Mouse (Mus musculus) layer of hippocampus, adult 9-11 months (tissue): Measurements from ENCODE around the gene Cacna1d.

Experiments used
- DNase-seq: peaks from one replicate; pipeline ENCODE4 v3.0.0; 2022

The Cacna1d gene

GRCm38 (mm10) chr14:30491342-30491741 is at the start of gene Cacna1d:
Gene Cacna1d (minus strand): TSS chr14:30491455.
- no peak for DNase-seq

DNA sequence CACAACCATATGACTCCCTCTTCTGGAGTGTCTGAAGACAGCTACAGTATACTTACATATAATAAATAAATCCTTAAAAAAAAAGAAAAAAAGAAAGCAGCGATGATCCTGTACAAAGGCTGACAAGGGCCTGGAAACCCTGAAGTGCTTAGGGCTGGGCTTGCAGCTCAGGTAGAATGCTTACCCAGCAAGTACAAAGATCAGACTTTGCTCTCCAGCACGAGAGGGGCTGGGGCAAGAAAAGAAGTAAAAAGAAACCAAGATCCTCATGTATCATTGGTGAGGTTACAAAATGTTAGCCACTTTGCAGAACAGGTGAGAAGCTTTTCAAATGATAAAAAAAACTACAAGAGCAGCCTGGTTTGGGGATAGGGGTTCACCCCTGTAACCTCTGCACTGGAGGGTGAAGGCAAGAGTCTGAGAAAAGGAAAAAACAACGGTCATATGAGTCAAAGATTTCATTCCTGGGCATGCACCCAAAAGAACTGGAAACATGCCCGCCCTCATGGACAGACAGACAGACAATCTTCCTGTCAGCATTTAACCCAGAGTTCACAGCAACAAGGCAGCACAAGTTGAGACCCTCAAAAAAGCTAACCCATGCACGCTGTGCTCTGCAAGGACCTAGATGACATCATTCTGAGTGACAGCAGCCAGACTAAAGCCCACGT is 42.7 kb upstream of the Cacna1d start:
- DNase-seq, result no peak

GRCm38 (mm10) chr14:30531896-30532295 is 40.6 kb upstream of the Cacna1d start:
- no peak for DNase-seq

DNA sequence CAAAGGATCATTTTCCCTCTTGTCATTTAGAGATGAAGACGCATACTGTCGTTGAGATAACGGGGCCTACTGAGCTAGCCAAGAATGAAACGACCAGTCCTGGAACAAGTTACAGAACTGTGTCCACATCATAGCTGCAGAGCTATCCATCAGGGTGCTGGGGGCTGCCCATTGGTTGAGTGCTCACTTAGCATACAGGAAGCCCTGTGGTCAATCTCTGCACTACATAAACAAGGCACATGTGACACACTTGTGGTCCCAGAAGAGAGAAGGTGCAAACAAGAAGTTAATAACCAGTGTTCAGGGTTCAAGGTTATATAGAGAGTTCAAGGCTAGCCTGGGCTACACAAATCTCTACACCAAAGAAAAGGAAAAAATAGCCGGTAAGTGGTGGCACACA is 40.2 kb upstream of the Cacna1d start:
- no peak for DNase-seq

DNA sequence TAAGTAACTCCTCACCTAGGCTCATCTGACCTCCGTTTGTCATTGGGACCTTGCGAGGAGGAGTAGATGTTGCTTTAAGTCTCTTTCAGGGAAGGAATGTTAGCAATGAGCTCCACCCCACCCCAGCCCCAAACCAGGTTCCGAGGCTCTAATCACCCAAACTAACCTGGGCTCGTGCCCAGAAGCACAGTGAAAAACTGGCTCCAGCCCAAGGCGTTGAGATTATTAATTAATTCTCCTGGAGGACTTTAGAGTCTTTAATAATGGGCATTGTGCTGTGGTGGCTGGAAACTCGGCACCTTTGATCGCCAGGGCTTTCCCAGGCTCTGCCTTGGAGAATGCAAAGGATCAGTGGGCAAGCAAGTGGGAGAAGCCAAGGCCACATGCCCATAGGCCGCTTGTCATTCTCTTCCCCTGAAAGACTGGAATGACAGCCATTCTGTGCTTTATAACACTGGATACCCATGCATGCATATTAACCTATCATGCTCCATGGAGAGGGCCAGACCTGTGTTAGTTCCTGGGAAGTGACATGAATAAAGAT is 39.5 kb upstream of the Cacna1d start:
- no peak for DNase-seq

- no peak for DNase-seq
These were observed 38.2 kb upstream of the Cacna1d start for GRCm38 (mm10) chr14:30529454-30529853.

- DNase-seq, result no peak
These were observed 37.7 kb upstream of the Cacna1d start for GRCm38 (mm10) chr14:30528961-30529360.

DNA sequence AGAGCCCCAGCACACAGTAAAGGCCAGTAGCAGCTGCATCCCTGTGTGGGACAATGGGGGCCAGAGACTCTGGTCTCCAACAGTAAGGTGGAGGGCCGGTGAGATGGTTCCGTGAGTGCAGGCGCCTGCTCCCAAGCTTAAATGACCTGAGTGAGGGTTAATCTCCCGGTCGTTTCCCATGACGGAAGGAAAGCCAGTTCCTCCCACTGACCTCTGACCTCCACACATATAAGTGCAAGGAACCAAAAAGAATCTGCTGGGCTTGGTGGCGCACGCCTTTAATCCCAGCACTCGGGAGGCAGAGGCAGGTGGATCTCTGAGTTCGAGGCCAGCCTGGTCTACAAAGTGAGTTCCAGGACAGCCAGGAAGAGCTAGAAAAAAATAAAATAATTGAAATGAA is 37.1 kb upstream of the Cacna1d start:
- DNase-seq, result no peak

DNA sequence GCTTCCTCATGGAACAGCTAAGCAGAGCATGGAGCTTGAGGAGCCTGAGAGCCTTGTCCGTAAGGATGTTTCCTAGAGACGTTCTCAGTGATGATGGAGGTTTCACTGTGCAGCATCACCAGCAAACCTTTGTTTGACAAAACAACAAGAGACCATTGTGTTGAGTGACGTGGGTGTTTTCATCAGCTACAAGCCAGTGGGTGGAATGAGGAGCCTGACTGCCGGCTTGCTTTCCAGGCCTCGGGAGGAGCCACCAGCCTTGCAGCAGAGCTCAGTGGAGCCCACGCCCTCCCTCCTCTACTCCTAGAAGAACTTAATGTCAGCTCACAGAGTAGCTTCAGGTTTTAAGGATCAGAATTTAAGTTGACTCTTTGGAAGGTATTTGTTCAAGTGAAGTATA is 32.1 kb upstream of the Cacna1d start:
- peak; percentile 74 for DNase-seq

DNA sequence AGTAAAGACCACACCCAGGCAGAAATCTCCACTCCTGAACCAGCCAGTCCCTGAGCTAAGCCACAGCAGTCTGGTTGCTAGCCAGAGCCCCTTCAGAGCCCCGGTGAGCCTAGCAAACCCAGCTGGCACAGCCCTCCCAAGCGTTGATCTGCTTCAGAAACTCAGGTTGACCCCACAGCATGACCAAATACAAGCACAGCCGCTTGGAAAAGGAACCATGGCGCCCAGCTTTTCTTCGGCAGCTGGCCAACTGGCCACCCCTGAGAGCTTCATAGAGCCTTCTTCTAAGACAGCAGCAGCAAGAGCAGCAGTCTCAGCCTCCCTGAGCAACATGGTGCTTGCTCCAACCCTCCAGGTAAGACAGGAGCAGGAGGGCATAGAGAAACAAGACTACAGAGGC is 28.1 kb upstream of the Cacna1d start:
- no peak for DNase-seq

GRCm38 (mm10) chr14:30515931-30516723 is 24.9 kb upstream of the Cacna1d start:
- peak; percentile 38 for DNase-seq

- DNase-seq, result no peak
These were observed 21.6 kb upstream of the Cacna1d start for GRCm38 (mm10) chr14:30512896-30513295.

GRCm38 (mm10) chr14:30510214-30510763 is 19.0 kb upstream of the Cacna1d start:
- DNase-seq, result no peak

DNA sequence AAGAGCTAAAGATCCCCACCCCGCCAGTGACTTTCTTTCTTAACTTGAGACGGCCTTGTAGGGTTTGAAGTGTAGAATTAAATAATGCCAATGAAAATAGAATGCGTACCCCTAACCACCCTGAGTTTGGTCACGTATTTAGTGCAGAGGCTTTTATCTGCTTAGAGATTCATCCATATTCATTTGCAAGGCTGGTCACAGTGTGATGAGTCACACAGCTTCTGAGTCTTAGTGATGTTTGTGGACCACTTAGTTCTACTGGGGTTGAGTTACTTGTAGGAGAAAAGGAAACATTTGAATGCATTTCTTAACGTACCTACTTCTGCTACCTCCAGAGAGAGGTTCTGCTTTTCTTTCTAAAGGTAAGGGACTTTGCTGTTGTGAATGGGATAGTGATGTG is 13.7 kb upstream of the Cacna1d start:
- DNase-seq, result no peak

GRCm38 (mm10) chr14:30498202-30498601 is 6.9 kb upstream of the Cacna1d start:
- no peak for DNase-seq

DNA sequence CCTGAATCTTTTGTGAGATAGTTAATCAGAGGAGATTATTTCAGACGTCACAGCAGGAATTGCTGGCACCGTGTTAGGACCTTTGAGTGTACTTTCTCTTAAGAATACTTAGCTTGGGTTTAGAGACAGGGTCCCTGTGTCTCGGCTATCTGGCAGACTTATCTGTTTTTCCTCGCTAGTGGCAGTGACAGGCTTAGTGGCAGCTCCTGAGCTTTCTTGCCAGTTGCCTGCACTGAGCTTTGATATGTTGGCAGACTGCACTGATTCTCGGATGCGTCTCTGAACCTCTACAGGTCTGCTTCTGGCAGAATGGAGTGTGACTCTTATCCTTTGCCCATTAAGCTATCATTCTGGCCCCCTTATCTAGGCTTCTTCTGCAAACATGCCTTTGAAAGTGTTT is 3.7 kb upstream of the Cacna1d start:
- no peak for DNase-seq

DNA sequence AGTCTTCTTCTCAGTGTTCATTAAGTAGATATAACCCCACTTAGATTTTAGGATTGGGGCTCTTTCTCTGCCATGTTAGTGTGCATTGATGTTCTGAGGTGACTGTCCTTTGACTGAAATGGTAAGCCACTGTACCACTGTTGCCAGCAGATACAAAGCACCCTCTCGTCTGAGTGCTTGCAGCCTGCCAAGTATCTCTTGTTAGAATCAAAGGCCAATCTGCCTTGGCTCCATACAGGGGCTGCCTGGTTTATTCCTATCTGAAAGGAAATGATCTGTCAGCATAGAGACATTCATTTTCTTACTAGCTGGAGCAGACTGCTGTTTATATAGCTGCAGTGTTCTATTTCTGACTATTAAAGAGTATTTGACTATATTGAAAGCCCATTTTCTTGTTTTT is 2.0 kb upstream of the Cacna1d start:
- no peak for DNase-seq

DNA sequence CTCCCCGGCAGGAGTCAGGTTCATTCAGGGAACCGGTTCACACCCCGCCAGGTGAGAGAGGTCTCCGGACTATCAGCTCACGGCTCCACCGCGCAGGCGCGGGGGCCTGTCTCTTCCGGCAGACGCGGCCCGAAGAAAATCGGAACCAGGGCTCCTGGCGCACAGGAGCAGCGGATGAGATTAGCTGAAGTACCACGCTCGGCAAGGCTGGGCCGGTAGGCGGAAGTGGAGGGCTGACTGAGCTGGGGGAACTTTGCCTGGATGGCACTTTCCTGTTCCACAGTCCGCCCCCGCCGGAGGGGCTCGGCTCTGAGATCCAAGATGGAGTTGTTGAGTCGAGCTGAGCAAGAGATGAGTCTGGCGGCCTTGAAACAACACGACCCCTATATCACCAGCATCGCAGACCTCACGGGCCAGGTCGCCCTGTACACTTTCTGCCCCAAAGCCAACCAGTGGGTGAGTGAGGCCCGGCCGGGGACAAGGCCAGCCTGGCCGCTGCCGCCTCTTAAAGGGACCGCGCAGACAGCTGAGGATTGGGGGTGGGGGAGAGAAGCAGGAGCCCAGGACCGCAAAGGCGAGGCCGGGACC is 11.8 kb downstream of the Cacna1d start, which contains the start of gene Dcp1a:
Gene Dcp1a, plus strand, starts transcription at position 175 of the 588 bp plus-strand sequence.
- DNase-seq, result peak; percentile 96

DNA sequence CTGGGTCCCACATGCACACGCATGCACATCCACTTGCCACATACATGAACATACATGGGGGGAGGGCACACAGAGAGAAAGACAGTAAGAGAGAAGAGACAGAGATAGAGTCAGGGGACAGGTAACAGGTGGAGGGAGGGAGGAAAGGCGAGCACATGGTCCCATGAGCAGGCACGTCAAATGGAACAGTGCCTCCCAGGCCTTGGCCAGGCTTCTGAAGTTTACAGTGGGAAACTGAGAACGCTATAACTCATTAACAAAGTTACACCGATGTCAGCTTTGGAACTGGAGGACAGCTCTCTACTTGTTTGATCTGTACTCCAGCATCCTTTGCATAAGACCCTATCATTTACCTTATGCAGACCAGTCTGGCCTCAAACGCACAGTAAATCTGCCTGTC is 16.8 kb downstream of the Cacna1d start:
- DNase-seq, result no peak

- DNase-seq, result no peak
These were observed 17.6 kb downstream of the Cacna1d start for GRCm38 (mm10) chr14:30473605-30474004.

DNA sequence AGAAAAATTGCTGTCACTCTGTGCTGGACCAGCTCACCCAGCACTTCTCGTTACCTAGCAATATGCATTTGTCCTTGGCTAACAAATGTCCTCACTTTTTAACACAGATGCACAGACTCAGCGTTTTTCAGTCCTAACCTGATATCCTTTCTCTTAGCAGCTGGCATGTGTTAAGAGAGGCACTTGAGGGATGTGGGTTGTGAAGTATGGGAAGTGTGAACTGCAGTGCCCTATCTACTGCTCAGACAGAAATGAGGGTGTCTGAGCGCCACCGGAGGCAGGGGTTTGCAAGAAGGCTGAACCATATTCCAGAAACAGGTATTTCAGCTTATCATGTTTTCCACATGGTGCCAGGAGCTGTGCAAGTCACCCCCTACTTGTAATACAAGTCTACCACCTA is 27.9 kb downstream of the Cacna1d start:
- no peak for DNase-seq

GRCm38 (mm10) chr14:30459891-30460523 is 31.2 kb downstream of the Cacna1d start:
- peak; percentile 66 for DNase-seq

- DNase-seq, result no peak
These were observed 32.4 kb downstream of the Cacna1d start for GRCm38 (mm10) chr14:30458820-30459219.
